In the genomic region with DNA sequence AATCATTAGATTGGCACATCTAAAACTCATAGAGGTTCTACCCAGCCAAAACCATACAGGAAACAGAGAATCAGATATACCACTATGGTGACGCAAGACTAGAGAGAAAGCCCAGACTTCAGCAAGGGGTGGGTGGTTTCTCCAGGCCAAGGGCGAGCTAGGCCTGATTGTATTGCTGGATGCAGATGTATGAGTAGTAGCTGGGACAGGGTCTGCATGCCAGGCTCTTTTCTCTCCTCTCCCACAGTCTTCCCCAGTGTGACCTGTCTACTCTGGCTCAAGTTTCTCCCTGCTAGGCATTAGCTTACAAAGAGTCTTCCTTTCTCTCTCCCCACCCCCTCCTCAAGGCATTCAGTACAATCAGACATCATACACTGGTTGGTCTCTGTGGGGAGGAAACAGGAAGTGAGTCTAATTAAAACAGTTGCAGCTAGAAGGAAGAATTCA, we compare ENCODE assay signal across 10 mouse cellular contexts.
DNase-seq lines count a peak whose midpoint lies in the region; ATAC-seq and TF ChIP-seq lines count a peak whose summit lies in the region.
"Had no signal": no experiment of that assay in that cellular context is flagged by ENCODE, and none has a peak within 500 bp of the region (broad histone marks: within the 10 kb centered on the region; RNA-seq: fewer than 3 reads in every experiment).

No protein-coding gene starts in this region.

- DNase-seq in lung, postnatal 0 days (ENCODE audit: low spot score): peak; percentile 24
- no peak for DNase-seq in lung, adult 18-20 months
- DNase-seq in T-cell, adult 2 months (ENCODE audit: low spot score): peak; percentile 76
- peak; percentile 38 for DNase-seq in heart, postnatal 0 days (ENCODE audit: low spot score)
- peak; percentile 18 to 20 for DNase-seq in thymus, postnatal 10 days (ENCODE audit: low spot score in 2 of 2)
- no peak for DNase-seq in urinary bladder, postnatal 14 days (ENCODE audit: low spot score)
- no peak for DNase-seq in adrenal gland, adult 18-20 months (ENCODE audit: low spot score in 2 of 2)
- DNase-seq: left cerebral cortex, postnatal 4 days had no signal

- TF ChIP-seq EP300 in lung, postnatal 0 days (IDR thresholded peaks at IDR 0.05): no peak
- no peak for TF ChIP-seq EP300 in heart, postnatal 0 days (IDR thresholded peaks at IDR 0.05; ENCODE audit: low read depth)

- no peaks in the 10 kb centered on the region for H3K9me3 ChIP-seq in lung, postnatal 0 days (ENCODE audit: low read length)
- no peaks in the 10 kb centered on the region for H3K9me3 ChIP-seq in heart, postnatal 0 days (replicated peaks; ENCODE audit: control insufficient read depth, low read length)
- no peaks in the 10 kb centered on the region for H3K9me3 ChIP-seq in forebrain, embryonic 16.5 days (ENCODE audit: control insufficient read depth, low read length)
- H3K9me3 ChIP-seq: midbrain, embryonic 10.5 days had no signal

- H3K36me3 ChIP-seq in lung, postnatal 0 days (ENCODE audit: insufficient read depth, low read length): no peaks in the 10 kb centered on the region
- no peaks in the 10 kb centered on the region for H3K36me3 ChIP-seq in heart, postnatal 0 days (replicated peaks; ENCODE audit: control insufficient read depth, insufficient read depth, low read length)
- H3K36me3 ChIP-seq in forebrain, embryonic 16.5 days (ENCODE audit: control insufficient read depth, insufficient read depth): no peaks in the 10 kb centered on the region
- H3K36me3 ChIP-seq: midbrain, embryonic 10.5 days had no signal

- ATAC-seq in lung, postnatal 0 days: peak; percentile 10
- no peak for ATAC-seq in heart, postnatal 0 days (ENCODE audit: insufficient read depth, low read depth)
- ATAC-seq in forebrain, embryonic 16.5 days: no peak

- TF ChIP-seq CTCF in lung, postnatal 0 days (IDR thresholded peaks at IDR 0.05): no peak
- TF ChIP-seq CTCF in heart, postnatal 0 days (IDR thresholded peaks at IDR 0.05; ENCODE audit: low read depth): no peak

- H3K4me3 ChIP-seq in lung, postnatal 0 days (ENCODE audit: low read depth, low read length): no peak overlapping the region
- no peak overlapping the region for H3K4me3 ChIP-seq in heart, postnatal 0 days (ENCODE audit: low read depth, low read length)
- H3K4me3 ChIP-seq in forebrain, embryonic 16.5 days (replicated peaks; ENCODE audit: low read length): no peak overlapping the region
- H3K4me3 ChIP-seq: midbrain, embryonic 10.5 days had no signal

- 60% methylated on average over 2 of the region's 2 CpGs for WGBS in lung, postnatal 0 days
- 56% methylated on average over 2 of the region's 2 CpGs for WGBS in heart, postnatal 0 days
- WGBS in forebrain, embryonic 16.5 days: 87% methylated on average over 2 of the region's 2 CpGs

- H3K27me3 ChIP-seq in lung, postnatal 0 days (replicated peaks; ENCODE audit: insufficient read depth, low read length): no peaks in the 10 kb centered on the region
- H3K27me3 ChIP-seq in heart, postnatal 0 days (ENCODE audit: control insufficient read depth, insufficient read depth, low read length): no peaks in the 10 kb centered on the region
- H3K27me3 ChIP-seq in forebrain, embryonic 16.5 days (replicated peaks; ENCODE audit: control insufficient read depth, insufficient read depth, low read length): no peaks in the 10 kb centered on the region

- H3K9ac ChIP-seq in lung, postnatal 0 days (replicated peaks; ENCODE audit: low read depth): no peak overlapping the region
- no peak overlapping the region for H3K9ac ChIP-seq in heart, postnatal 0 days (replicated peaks; ENCODE audit: low read depth, low read length)
- no peak overlapping the region for H3K9ac ChIP-seq in forebrain, embryonic 16.5 days (replicated peaks; ENCODE audit: low read depth, low read length)

- H3K27ac ChIP-seq in lung, postnatal 0 days (ENCODE audit: low read length): no peak overlapping the region
- H3K27ac ChIP-seq in heart, postnatal 0 days (ENCODE audit: low read depth): no peak overlapping the region
- H3K27ac ChIP-seq in forebrain, embryonic 16.5 days (ENCODE audit: low read length): no peak overlapping the region
- H3K27ac ChIP-seq: midbrain, embryonic 10.5 days had no signal

- H3K4me1 ChIP-seq in lung, postnatal 0 days (ENCODE audit: insufficient read depth, low read depth, low read length): peaks cover 8% of the 10 kb centered on the region; the same call in 1 of the 2 replicates
- peaks cover 11% of the 10 kb centered on the region; the same call in 1 of the 2 replicates for H3K4me1 ChIP-seq in heart, postnatal 0 days (ENCODE audit: control insufficient read depth, insufficient read depth)
- peaks cover 2% of the 10 kb centered on the region; the same call in 1 of the 2 replicates for H3K4me1 ChIP-seq in forebrain, embryonic 16.5 days (replicated peaks; ENCODE audit: control insufficient read depth, insufficient read depth, low read length)
- H3K4me1 ChIP-seq: midbrain, embryonic 10.5 days had no signal

- no peak overlapping the region for H3K4me2 ChIP-seq in lung, postnatal 0 days (replicated peaks; ENCODE audit: low read depth, low read length)
- no peak overlapping the region for H3K4me2 ChIP-seq in heart, postnatal 0 days (ENCODE audit: low read depth, low read length)
- H3K4me2 ChIP-seq in forebrain, embryonic 16.5 days (ENCODE audit: low read length): no peak overlapping the region

Comparison
In these comparisons a context has a peak if more than half of its experiments do, and no peak if none do; other contexts are left out.
1. DNase-seq: peak in lung, postnatal 0 days (single experiment), T-cell, adult 2 months (single experiment), heart, postnatal 0 days (single experiment) and thymus, postnatal 10 days (2 of 2); none in lung, adult 18-20 months (0 of 2), urinary bladder, postnatal 14 days (single experiment) and adrenal gland, adult 18-20 months (0 of 2).